Comparison of ENCODE assay signal across 8 mouse cellular contexts in genomic region chr1:184824439-184824851, GRCm38 (mm10). TPM values are rescaled to one million over a fixed set of nuclear protein-coding genes. Genes with fewer than 3 reads are reported as not detected.
DNase-seq lines count a peak whose midpoint lies in the region; ATAC-seq and TF ChIP-seq lines count a peak whose summit lies in the region.

No protein-coding gene starts in this region.

- H3K36me3 ChIP-seq in embryonic facial prominence, embryonic 13.5 days = peaks cover 25% of the 10 kb centered on the region
- peaks cover 30% of the 10 kb centered on the region for H3K36me3 ChIP-seq in limb, embryonic 13.5 days
- no peaks in the 10 kb centered on the region for H3K36me3 ChIP-seq in midbrain, postnatal 0 days (ENCODE audit: insufficient read depth, low read length)

- H3K4me3 ChIP-seq in embryonic facial prominence, embryonic 13.5 days = no peak overlapping the region
- no peak overlapping the region for H3K4me3 ChIP-seq in limb, embryonic 13.5 days
- H3K4me3 ChIP-seq in midbrain, postnatal 0 days (ENCODE audit: low read depth, low read length) = no peak overlapping the region

- WGBS in embryonic facial prominence, embryonic 13.5 days = 5% methylated on average over 12 of the region's 12 CpGs
- 4% methylated on average over 12 of the region's 12 CpGs for WGBS in limb, embryonic 13.5 days
- WGBS in midbrain, postnatal 0 days = 4% methylated on average over 12 of the region's 12 CpGs

- H3K9me3 ChIP-seq in embryonic facial prominence, embryonic 13.5 days = no peaks in the 10 kb centered on the region
- no peaks in the 10 kb centered on the region for H3K9me3 ChIP-seq in limb, embryonic 13.5 days
- no peaks in the 10 kb centered on the region for H3K9me3 ChIP-seq in midbrain, postnatal 0 days (ENCODE audit: low read length)

- 0 out of 2 replicates have a peak overlapping the region, but pooled peaks have one; percentile 16 for H3K9ac ChIP-seq in embryonic facial prominence, embryonic 13.5 days
- H3K9ac ChIP-seq in limb, embryonic 13.5 days = no peak overlapping the region
- 0 out of 2 replicates have a peak overlapping the region, but pooled peaks have one; percentile 3 for H3K9ac ChIP-seq in midbrain, postnatal 0 days (replicated peaks; ENCODE audit: low read length, poor library complexity, severe bottlenecking)

- ATAC-seq in embryonic facial prominence, embryonic 13.5 days (ENCODE audit: insufficient number of reproducible peaks, insufficient read depth, low FRiP score, low TSS enrichment, low read depth) = peak; percentile 57; the same call in 1 of the 2 replicates
- ATAC-seq in limb, embryonic 13.5 days (ENCODE audit: low FRiP score, low read depth) = peak; percentile 60; the same call in 1 of the 2 replicates
- peak; percentile 86 for ATAC-seq in midbrain, postnatal 0 days (ENCODE audit: low FRiP score)

- H3K27ac ChIP-seq in embryonic facial prominence, embryonic 13.5 days = no peak overlapping the region
- H3K27ac ChIP-seq in limb, embryonic 13.5 days = no peak overlapping the region
- H3K27ac ChIP-seq in midbrain, postnatal 0 days (ENCODE audit: low read depth, low read length) = no peak overlapping the region

- TF ChIP-seq CTCF in midbrain, postnatal 0 days (IDR thresholded peaks at IDR 0.05) = peak; percentile 96

- peak overlapping the region; percentile 16; the same call in 1 of the 2 replicates for H3K4me2 ChIP-seq in embryonic facial prominence, embryonic 13.5 days
- H3K4me2 ChIP-seq in limb, embryonic 13.5 days (replicated peaks) = peak overlapping the region; percentile 23
- H3K4me2 ChIP-seq in midbrain, postnatal 0 days (ENCODE audit: low read depth, low read length, poor library complexity, severe bottlenecking) = peak overlapping the region; percentile 29

- no peaks in the 10 kb centered on the region for H3K27me3 ChIP-seq in embryonic facial prominence, embryonic 13.5 days
- H3K27me3 ChIP-seq in limb, embryonic 13.5 days = no peaks in the 10 kb centered on the region
- no peaks in the 10 kb centered on the region for H3K27me3 ChIP-seq in midbrain, postnatal 0 days (ENCODE audit: insufficient read depth, low read length)

- peaks cover 20% of the 10 kb centered on the region for H3K4me1 ChIP-seq in embryonic facial prominence, embryonic 13.5 days
- peaks cover 20% of the 10 kb centered on the region for H3K4me1 ChIP-seq in limb, embryonic 13.5 days
- no peaks in the 10 kb centered on the region for H3K4me1 ChIP-seq in midbrain, postnatal 0 days (ENCODE audit: insufficient read depth, low read length)

- DNase-seq in 3134 (ENCODE audit: extremely low read depth, insufficient read length, low spot score) = peak; percentile 82
- DNase-seq in adrenal gland, postnatal 25 days = peak; percentile 95
- peak; percentile 90 for DNase-seq in heart, adult 8-10 months (ENCODE audit: low spot score)
- DNase-seq in kidney, adult 8-10 months = peak; percentile 93 to 96
- DNase-seq in midbrain, postnatal 0 days (ENCODE audit: low spot score) = peak; percentile 95
- peak; percentile 80 to 93 for DNase-seq in spleen, postnatal 10 days (ENCODE audit: low spot score in 2 of 2)

RNA-seq across cellular contexts. Expression of gene Marc1, which starts 13.3 kb away (rescaled TPM):
- total RNA-seq in adrenal gland, postnatal 25 days (2021) = 1.4 and 4.4 TPM in 2 replicates
- polyA plus RNA-seq in embryonic facial prominence, embryonic 13.5 days (2015; fragmentation: Nextera tagmentation; extraction: Ambion mirVana) = 0.36 TPM in 1 of 2 replicates, not detected in the other
- not detected for total RNA-seq in heart, adult 8-10 months (2022)
- polyA plus RNA-seq in limb, embryonic 13.5 days (2015; fragmentation: Nextera tagmentation; extraction: Ambion mirVana) = 0.11 and 0.14 TPM in 2 replicates
- total RNA-seq in midbrain, postnatal 0 days (2014; rRNA removed) = 0.55 TPM in 1 of 2 replicates, not detected in the other
- polyA plus RNA-seq in midbrain, postnatal 0 days (2015; fragmentation: Nextera tagmentation; extraction: Ambion mirVana) = 0.21 and 0.25 TPM in 2 replicates

RNA-seq across cellular contexts. Expression of gene Marc2, which starts 21.8 kb away (rescaled TPM):
- 257 and 310 TPM in 2 replicates for total RNA-seq in adrenal gland, postnatal 25 days (2021)
- polyA plus RNA-seq in embryonic facial prominence, embryonic 13.5 days (2015; fragmentation: Nextera tagmentation; extraction: Ambion mirVana) = 164 and 216 TPM in 2 replicates
- total RNA-seq in heart, adult 8-10 months (2022) = 100 to 1,000 TPM; 113 to 146 (median 132) TPM
- polyA plus RNA-seq in limb, embryonic 13.5 days (2015; fragmentation: Nextera tagmentation; extraction: Ambion mirVana) = 167 and 203 TPM in 2 replicates
- 46.3 and 56.1 TPM in 2 replicates for total RNA-seq in midbrain, postnatal 0 days (2014; rRNA removed)
- polyA plus RNA-seq in midbrain, postnatal 0 days (2015; fragmentation: Nextera tagmentation; extraction: Ambion mirVana) = 121 and 124 TPM in 2 replicates

RNA-seq across cellular contexts. Expression of gene C130074G19Rik, which starts 58.6 kb away (rescaled TPM):
- total RNA-seq in adrenal gland, postnatal 25 days (2021) = 20.8 and 24.7 TPM in 2 replicates
- 1.4 and 1.6 TPM in 2 replicates for polyA plus RNA-seq in embryonic facial prominence, embryonic 13.5 days (2015; fragmentation: Nextera tagmentation; extraction: Ambion mirVana)
- total RNA-seq in heart, adult 8-10 months (2022) = 10 to 100 TPM; 15.4 to 19.9 (median 18.0) TPM
- 1.1 and 1.6 TPM in 2 replicates for polyA plus RNA-seq in limb, embryonic 13.5 days (2015; fragmentation: Nextera tagmentation; extraction: Ambion mirVana)
- 6.6 and 7.1 TPM in 2 replicates for total RNA-seq in midbrain, postnatal 0 days (2014; rRNA removed)
- 0.55 and 0.85 TPM in 2 replicates for polyA plus RNA-seq in midbrain, postnatal 0 days (2015; fragmentation: Nextera tagmentation; extraction: Ambion mirVana)
